Mouse (Mus musculus) stomach, adult 2 months (tissue): Measurements from ENCODE around the gene Ptpn7. TPM values are rescaled to one million over a fixed set of nuclear protein-coding genes. Genes with fewer than 3 reads are reported as not detected.

Source experiments
- polyA plus RNA-seq: library from polyadenylated mRNA; depleted of rRNA; stranded (reverse); fragments of >200 nt; gene quantifications from 2 replicates; pipeline ENCODE4 v1.2.3, GENCODE M21; 2012; rRNA removed

The Ptpn7 gene
- polyA plus RNA-seq = 0.77 and 1.7 TPM in 2 replicates

GRCm38 (mm10) chr1:135132473-135132872, at the start of gene Ptpn7:
Gene Ptpn7 (plus strand): TSS chr1:135132700.

GRCm38 (mm10) chr1:135105124-135105523, 27.4 kb upstream of the Ptpn7 start, which contains the start of gene Lgr6:
Gene Lgr6 (minus strand): TSS chr1:135105276.

GRCm38 (mm10) chr1:135146077-135146945, 13.8 kb downstream of the Ptpn7 start, which contains the start of gene Arl8a:
Gene Arl8a (plus strand): TSS chr1:135146824.

GRCm38 (mm10) chr1:135167435-135167834, 34.9 kb downstream of the Ptpn7 start, which contains the start of gene Gpr37l1:
Gene Gpr37l1 (minus strand): TSS chr1:135167681.

Other genes starting within 250 kb of the Ptpn7 start
- gene Ppp1r12b, start 176.8 kb upstream of the Ptpn7 start, polyA plus RNA-seq = 16.0 and 17.4 TPM in 2 replicates
- 0.76 and 1.3 TPM in 2 replicates for gene Ube2t, start 170.1 kb upstream of the Ptpn7 start, polyA plus RNA-seq
- gene Lgr6, start 27.4 kb upstream of the Ptpn7 start, polyA plus RNA-seq = 0.18 and 0.26 TPM in 2 replicates
- 27.4 and 28.8 TPM in 2 replicates for gene Arl8a, start 14.1 kb downstream of the Ptpn7 start, polyA plus RNA-seq
- gene Gpr37l1, start 35.0 kb downstream of the Ptpn7 start, polyA plus RNA-seq = 3.8 and 4.1 TPM in 2 replicates
- gene Elf3, start 125.9 kb downstream of the Ptpn7 start, polyA plus RNA-seq = 139 and 143 TPM in 2 replicates
- gene Rnpep, start 151.4 kb downstream of the Ptpn7 start, polyA plus RNA-seq = 37.5 and 56.8 TPM in 2 replicates
- 27.3 and 28.6 TPM in 2 replicates for gene Timm17a, start 181.1 kb downstream of the Ptpn7 start, polyA plus RNA-seq
- gene Lmod1, start 192.1 kb downstream of the Ptpn7 start, polyA plus RNA-seq = 19.5 and 20.1 TPM in 2 replicates
- gene Shisa4, start 242.5 kb downstream of the Ptpn7 start, polyA plus RNA-seq = 19.0 and 37.5 TPM in 2 replicates